Mouse (Mus musculus): Measurements from ENCODE around the gene Prdm12. TPM values are rescaled to one million over a fixed set of nuclear protein-coding genes. Genes with fewer than 3 reads are reported as not detected.

The Prdm12 gene
- polyA plus RNA-seq, 1 experiment from 2014 or later = 1.1 TPM

Small RNA genes within 50 kb of the gene (microRNA-seq; reads per million reads assigned to microRNA genes)
- gene Mir6998 = 1.7 reads per million

Other genes starting within 250 kb of the Prdm12 start
- 6.8 and 7.3 TPM in 2 replicates for gene Ass1, start 169.8 kb upstream of the Prdm12 start, polyA plus RNA-seq (2014; fragmentation: Nextera tagmentation; extraction: Ambion mirVana)
- gene Fubp3, start 67.4 kb upstream of the Prdm12 start, polyA plus RNA-seq (2014; fragmentation: Nextera tagmentation; extraction: Ambion mirVana) = 47.8 and 56.6 TPM in 2 replicates
- 30.4 and 35.9 TPM in 2 replicates for gene Exosc2, start 30.7 kb downstream of the Prdm12 start, polyA plus RNA-seq (2014; fragmentation: Nextera tagmentation; extraction: Ambion mirVana)
- 14.5 and 20.4 TPM in 2 replicates for gene Abl1, start 48.3 kb downstream of the Prdm12 start, polyA plus RNA-seq (2014; fragmentation: Nextera tagmentation; extraction: Ambion mirVana)
- gene Qrfp, start 170.5 kb downstream of the Prdm12 start, polyA plus RNA-seq (2014; fragmentation: Nextera tagmentation; extraction: Ambion mirVana) = 0.09 TPM in 1 of 2 replicates, not detected in the other
- 3.8 and 4.3 TPM in 2 replicates for gene Fibcd1, start 206.0 kb downstream of the Prdm12 start, polyA plus RNA-seq (2014; fragmentation: Nextera tagmentation; extraction: Ambion mirVana)
- 0.60 and 4.9 TPM in 2 replicates for gene Lamc3, start 247.3 kb downstream of the Prdm12 start, polyA plus RNA-seq (2014; fragmentation: Nextera tagmentation; extraction: Ambion mirVana)

Measured in neural tube, embryonic 14.5 days (tissue).